Mouse (Mus musculus): ENCODE measurements around the gene Hbq1a.

Hbq1a gene

GRCm38 (mm10) chr11:32331075-32331474, 31.2 kb downstream of the Hbq1a start:
- no peak for DNase-seq (ENCODE audit: low read depth)

DNA sequence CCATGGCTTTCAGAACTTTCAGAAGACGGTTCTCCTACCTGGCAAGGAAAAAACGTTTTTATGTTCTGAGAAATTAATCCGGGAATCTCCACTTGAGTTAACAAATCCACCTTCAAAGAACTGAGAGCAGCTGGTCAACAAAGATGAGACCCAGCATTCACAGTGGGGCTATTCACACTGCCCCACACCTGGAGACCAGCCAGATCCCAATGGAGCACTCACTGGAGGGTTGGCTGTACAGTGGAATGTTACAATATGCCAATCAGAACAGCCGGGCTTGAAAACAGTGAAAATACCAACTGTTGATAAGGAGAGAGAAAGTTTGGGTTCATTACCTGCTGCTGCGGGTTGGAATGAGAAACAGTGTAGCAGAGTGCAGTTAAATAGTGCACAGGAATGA, 32.0 kb downstream of the Hbq1a start:
- DNase-seq (ENCODE audit: low read depth), result no peak

GRCm38 (mm10) chr11:32333235-32333634, 33.4 kb downstream of the Hbq1a start:
- DNase-seq (ENCODE audit: low read depth), result no peak

DNA sequence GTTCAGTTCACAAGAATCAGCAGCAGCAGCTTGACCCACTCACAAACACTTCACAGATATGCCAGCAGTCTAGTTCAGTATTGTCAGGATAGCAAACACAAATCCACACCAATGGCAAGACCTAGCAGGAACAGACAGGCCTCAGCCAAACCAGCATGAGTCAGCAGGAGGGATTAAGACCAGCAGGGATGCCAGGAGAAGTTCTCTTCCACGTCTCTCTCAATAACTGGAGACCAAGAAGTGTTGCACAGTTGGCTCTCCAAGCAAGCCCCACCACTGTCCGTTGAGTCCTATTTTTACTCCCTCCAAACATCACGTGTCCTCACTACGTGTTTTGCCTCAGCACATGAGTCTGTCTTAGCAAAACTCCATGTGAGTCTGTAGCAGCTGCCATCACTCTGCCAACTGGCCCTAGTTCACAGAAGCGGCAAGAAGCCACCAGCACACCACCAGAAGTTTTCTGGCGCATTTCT, 36.6 kb downstream of the Hbq1a start:
- peak; percentile 67 for DNase-seq (ENCODE audit: low read depth)

GRCm38 (mm10) chr11:32339131-32339531, 39.3 kb downstream of the Hbq1a start:
- no peak for DNase-seq (ENCODE audit: low read depth)

DNA sequence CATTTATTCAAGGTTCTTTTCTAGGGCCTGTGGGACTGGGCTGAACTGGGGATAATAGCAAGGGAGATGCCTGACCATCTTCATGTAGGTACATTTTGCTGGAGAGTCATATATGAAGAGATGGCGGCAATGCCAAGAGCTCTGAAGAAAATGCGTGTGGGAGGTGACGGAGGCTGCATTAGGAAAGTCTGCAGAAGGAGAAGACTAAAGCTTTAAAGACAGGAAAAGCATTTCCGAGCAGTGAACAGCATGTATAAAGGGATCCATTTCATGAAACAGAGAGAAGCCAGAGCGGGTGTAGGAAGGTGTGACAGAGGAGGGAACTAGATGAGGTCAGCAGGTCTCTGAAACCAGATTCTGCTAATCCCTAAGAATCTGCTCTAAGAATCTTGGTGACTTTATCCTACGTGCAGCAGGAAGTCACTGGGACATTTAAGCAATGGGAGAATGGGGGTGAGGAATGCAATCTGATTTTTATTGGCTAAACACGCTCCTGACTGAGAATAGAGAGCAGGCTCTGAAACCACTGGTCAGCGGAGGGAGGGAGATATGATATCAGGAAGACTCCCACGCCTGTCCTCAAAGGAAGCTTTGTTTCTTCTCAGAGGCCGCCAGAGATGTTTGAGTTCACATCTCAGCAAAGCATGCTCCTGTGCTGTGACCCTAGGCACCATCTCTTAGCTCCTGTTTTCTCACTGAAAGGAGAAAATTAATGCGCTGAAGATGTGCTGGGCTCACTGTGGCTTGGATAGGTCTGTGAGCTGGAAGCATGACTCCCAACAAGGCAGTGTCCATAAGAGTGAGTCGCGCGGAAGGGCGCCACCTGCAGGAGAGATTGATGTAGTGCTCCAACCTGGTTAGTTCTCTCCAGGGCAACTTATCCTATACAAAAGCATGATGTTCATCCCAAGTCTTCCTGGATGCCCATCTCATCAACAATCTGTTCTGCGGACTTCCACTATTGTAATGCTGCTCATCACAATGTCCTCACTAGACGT, 40.9 kb downstream of the Hbq1a start:
- DNase-seq (ENCODE audit: low read depth), result peak; percentile 86

DNA sequence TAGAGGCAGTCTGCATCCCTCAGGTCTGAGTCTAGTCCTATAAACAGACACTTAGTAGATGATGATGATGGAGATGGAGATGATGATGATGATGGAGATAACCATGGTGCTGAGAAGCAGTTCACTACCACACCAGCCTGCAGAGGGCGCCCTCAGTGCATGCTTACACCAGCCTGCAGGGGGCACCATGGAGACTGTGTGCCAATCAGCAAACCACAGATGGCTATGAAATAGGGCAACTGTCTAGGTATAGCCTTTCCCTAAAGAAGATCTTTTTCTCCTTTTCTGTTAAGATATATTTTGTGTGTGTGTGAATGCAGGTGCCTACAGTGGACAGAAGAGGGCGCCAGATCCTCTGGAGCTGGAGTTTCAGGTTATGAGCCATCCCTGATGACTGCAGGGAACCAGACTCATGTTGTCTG, 42.9 kb downstream of the Hbq1a start:
- peak; percentile 77 for DNase-seq (ENCODE audit: low read depth)

GRCm38 (mm10) chr11:32343350-32343749, 43.5 kb downstream of the Hbq1a start:
- DNase-seq (ENCODE audit: low read depth), result no peak

DNA sequence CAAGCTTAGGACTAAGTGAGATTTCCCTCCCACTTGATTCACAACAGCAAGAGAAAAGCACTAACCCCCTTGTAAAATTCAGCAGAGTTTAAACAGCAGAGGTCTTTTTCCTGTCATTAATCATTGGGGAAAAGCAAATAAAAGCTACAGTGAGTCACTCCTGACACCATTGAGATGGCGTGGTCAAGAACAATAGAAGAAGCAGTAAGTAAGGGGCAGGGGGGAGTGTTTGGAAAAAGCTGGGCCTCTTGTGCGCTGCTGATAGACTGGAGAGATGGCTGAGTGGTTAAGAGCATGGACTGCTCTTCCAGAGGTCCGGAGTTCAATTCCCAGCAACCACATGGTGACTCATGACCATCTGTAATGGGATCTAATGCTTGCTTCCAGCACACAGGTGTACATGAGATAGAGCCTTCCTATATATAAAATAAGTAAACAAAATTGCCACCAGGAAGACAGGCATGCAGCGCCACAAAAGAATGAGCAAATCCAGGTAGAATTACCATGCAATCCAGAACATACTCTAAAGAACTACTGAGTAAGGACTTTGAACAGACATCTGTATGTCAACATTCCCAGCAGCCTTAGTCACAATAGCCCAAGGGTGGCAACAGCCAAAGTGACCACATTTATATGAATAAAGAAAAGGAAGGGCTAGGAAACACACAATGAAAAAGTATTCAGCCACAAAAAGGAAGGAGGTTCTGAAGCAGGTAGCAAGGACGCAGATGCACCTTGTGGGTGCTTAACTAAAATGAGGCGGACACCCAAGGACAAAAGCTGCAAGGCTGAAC, 45.8 kb downstream of the Hbq1a start:
- DNase-seq (ENCODE audit: low read depth), result peak; percentile 62

- DNase-seq (ENCODE audit: low read depth), result no peak
Observed at GRCm38 (mm10) chr11:32347264-32347606, 47.4 kb downstream of the Hbq1a start.

DNA sequence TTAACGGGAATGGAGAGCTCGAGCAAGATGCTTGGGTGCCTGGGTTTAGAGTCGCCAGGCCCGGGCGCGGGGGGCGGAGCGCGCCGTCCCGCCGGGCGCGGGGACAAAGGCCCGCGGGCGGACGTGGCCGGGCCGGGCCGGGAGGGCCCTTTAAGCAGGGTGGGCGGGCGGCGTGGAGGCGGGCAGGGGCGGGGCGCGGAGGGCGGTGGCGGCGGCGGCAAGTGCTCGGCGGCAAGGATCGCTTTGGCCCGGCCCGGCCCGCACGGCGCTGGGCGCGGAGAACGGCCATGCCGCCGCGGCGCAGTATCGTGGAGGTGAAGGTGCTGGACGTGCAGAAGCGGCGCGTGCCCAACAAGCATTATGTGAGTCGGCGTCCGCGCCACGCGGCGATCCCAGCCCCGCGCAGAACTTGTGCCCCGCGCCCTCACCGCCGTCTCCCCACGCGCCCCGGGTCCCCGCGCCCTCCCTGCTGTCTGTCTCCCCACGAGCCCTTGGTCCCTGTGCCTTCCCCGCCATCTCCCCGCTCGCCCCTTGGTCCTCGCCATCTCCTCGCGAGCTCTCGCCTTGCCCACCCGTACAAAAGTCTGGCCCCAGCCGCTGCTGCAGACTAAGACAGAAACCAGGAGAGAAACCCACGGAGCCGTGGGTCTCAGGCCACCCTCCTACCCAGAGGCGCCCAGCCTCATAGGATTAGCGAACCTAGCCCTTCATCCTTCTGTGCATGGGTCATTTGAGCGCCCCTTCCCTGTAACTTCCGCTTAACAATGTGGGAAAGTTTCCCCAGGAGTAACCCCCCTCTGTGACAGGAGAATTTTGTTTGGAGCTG, 48.0 kb downstream of the Hbq1a start, which contains the start of gene Sh3pxd2b:
Sh3pxd2b (plus strand) TSS at position 214 of the 826 bp plus-strand sequence.
- DNase-seq (ENCODE audit: low read depth), result peak; percentile 86

GRCm38 (mm10) chr11:32348433-32349283, 48.8 kb downstream of the Hbq1a start:
- peak; percentile 59 for DNase-seq (ENCODE audit: low read depth)

GRCm38 (mm10) chr11:32349284-32349953, 49.5 kb downstream of the Hbq1a start:
- DNase-seq (ENCODE audit: low read depth), result peak; percentile 85
